Mouse (Mus musculus) liver, adult 2 months (tissue): ENCODE measurements around the gene Upk1a. TPM values are rescaled to one million over a fixed set of nuclear protein-coding genes. Genes with fewer than 3 reads are reported as not detected.
A peak's percentile ranks its signal among the peaks of the same experiment; 100 is the strongest.

ENCODE experiments used
- DNase-seq: peaks from one replicate; pipeline ENCODE4 v3.0.0-alpha.2; 2011; ENCODE audit warnings: low read depth, low spot score; ENCODE audit errors: extremely low read depth
- H3K27ac ChIP-seq: fragments of 200-500 bp; replicated peaks from 2 replicates; pipeline ENCODE4 v1.5.1; 2012; ENCODE audit warnings: low read depth, mild to moderate bottlenecking, control low read depth, inconsistent platforms, low read length; ENCODE audit not compliant: insufficient read depth
- H3K27me3 ChIP-seq: fragments of 200-500 bp; 2 replicates; pipeline ENCODE4 v1.6.1; 2012; ENCODE audit warnings: mild to moderate bottlenecking, moderate library complexity, low read length, inconsistent platforms; ENCODE audit not compliant: control insufficient read depth, insufficient read depth
- H3K36me3 ChIP-seq: fragments of 200-500 bp; 2 replicates; pipeline ENCODE4 v1.6.1; 2012; ENCODE audit warnings: low read length, inconsistent platforms; ENCODE audit not compliant: control insufficient read depth, insufficient read depth
- H3K4me1 ChIP-seq: fragments of 200-500 bp; 2 replicates; pipeline ENCODE4 v1.6.1; 2011; ENCODE audit warnings: low read length; ENCODE audit not compliant: control insufficient read depth, insufficient read depth
- H3K4me3 ChIP-seq: fragments of 200-500 bp; 2 replicates; pipeline ENCODE4 v1.5.1; 2011; ENCODE audit warnings: low read depth, mild to moderate bottlenecking, control low read depth, low read length, moderate library complexity; ENCODE audit not compliant: insufficient read depth
- H3K79me2 ChIP-seq: fragments of 200-500 bp; 2 replicates; pipeline ENCODE4 v1.6.1; 2012; ENCODE audit warnings: inconsistent platforms, mild to moderate bottlenecking, low read length, moderate library complexity; ENCODE audit not compliant: control insufficient read depth, insufficient read depth
- H3K9ac ChIP-seq: fragments of 200-500 bp; 2 replicates; pipeline ENCODE4 v1.6.1; 2012; ENCODE audit warnings: low read depth, mild to moderate bottlenecking, control low read depth, inconsistent platforms, low read length
- CTCF ChIP-seq: fragments of 200-500 bp; IDR thresholded peaks from 2 replicates; pipeline ENCODE4 v1.5.1; 2011; ENCODE audit warnings: low read depth, low read length, control low read depth
- POLR2A ChIP-seq: fragments of 200-500 bp; IDR thresholded peaks from 2 replicates; pipeline ENCODE4 v1.6.1; 2011; ENCODE audit warnings: low read length, control low read depth; ENCODE audit not compliant: insufficient read depth; ENCODE audit errors: extremely low read depth
- WGBS: fragments of 180-500 bp; shearing (Covaris S2); methylation state at CpG from one replicate; pipeline ENCODE4 v1.1.7; 2018; 5-methylcytosine and 5-hydroxymethylcytosine counted together
- polyA plus RNA-seq: library from polyadenylated mRNA; depleted of rRNA; stranded (reverse); fragments of >200 nt; gene quantifications from 2 replicates; pipeline ENCODE4 v1.2.3, GENCODE M21; 2012; rRNA removed
- total RNA-seq: library from RNA; depleted of rRNA; stranded (reverse); fragments of >200 nt; gene quantifications from 2 replicates; pipeline ENCODE4 v1.2.3, GENCODE M21; 2014; rRNA removed

The Upk1a gene
- total and polyA plus RNA-seq, 2 experiments, result 0.23 TPM; not detected in 1

DNA sequence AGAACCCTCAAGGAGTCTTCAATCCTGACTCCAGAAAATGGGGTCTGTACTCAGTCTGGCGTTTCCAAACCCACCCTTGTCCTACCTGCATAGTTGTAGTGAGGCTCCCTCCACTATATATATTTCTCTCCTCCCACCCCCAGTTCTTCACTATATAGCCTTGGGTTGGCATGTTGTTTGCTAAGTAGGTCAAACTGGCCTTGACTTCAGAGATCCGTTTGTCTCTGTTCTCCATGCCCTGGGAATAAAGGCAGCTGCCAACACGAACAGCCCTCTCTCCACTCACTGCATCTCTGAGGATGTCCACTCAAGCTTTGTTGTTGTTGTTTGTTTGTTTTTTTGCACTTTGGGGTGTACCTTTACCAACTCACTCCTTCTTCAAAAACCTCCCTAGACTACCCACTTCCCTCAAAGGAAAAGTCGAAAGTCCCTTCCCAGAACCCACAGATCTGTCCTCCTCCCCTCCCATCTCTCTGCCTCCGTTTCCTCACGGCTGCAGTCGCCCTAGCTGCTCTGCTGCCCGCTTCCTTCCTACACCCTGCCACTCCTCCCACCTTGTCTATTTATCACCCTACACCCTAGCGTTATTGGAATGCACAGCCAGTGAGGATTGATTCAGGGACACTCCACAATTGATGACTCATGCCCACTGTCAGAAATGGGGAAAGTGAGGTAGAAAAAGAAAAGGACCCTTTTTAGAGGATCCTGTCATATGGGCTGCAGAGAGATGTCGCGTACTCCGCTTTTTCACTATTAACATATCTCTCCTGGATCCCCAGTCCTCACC is 53.8 kb downstream of the Upk1a start:
- H3K27me3 ChIP-seq, result no peaks in the 10 kb centered on the region
- no peak for DNase-seq
- TF ChIP-seq POLR2A (no peak), CTCF (no peak)
- H3K27ac ChIP-seq, result peak overlapping the region; percentile 19
- peak overlapping the region; percentile 62 for H3K4me3 ChIP-seq
- peaks cover 11% of the 10 kb centered on the region for H3K4me1 ChIP-seq
- WGBS, result 5% methylated on average over 12 of the region's 12 CpGs
- peaks cover 5% of the 10 kb centered on the region; the same call in 1 of the 2 replicates for H3K36me3 ChIP-seq
- peak overlapping the region; percentile 74 for H3K9ac ChIP-seq
- no peaks in the 10 kb centered on the region for H3K79me2 ChIP-seq

DNA sequence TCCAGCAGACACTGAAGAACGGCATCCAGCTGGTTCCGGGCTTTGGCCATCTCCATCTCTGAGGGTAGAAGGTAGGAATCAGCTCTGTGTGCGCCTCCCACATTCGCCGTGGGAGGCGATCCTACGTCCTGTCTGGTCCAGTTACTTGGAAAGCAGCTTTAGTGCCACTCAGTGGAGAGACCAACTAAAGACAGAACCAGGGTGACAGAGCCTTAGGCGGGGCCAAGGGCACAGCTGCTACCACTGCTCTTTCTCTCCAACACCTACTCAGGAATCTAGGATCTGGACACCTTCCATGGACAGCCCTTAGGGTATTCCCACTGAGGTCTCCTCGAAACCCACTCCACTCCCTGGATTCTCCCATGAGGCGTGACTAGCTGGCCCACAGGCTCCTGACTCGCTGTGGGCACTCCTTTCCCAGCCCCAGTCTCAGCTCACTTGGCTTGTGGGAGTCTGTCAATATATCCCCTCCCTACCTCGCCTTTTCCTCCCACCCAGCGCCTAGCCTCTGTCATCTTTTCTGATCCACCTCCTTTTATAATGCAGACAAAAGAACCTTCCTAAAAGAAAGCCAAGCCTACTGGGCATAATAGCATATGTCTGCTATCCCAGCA is 54.6 kb downstream of the Upk1a start:
- no peak overlapping the region for H3K4me3 ChIP-seq
- no peak for DNase-seq
- H3K79me2 ChIP-seq, result no peaks in the 10 kb centered on the region
- H3K36me3 ChIP-seq, result peaks cover 5% of the 10 kb centered on the region; the same call in 1 of the 2 replicates
- no peaks in the 10 kb centered on the region for H3K27me3 ChIP-seq
- H3K4me1 ChIP-seq, result peaks cover 14% of the 10 kb centered on the region; the same call in 1 of the 2 replicates
- TF ChIP-seq POLR2A, result no peak
- TF ChIP-seq CTCF, result no peak
- WGBS, result 94% methylated on average over 13 of the region's 13 CpGs
- no peak overlapping the region for H3K9ac ChIP-seq
- no peak overlapping the region for H3K27ac ChIP-seq

DNA sequence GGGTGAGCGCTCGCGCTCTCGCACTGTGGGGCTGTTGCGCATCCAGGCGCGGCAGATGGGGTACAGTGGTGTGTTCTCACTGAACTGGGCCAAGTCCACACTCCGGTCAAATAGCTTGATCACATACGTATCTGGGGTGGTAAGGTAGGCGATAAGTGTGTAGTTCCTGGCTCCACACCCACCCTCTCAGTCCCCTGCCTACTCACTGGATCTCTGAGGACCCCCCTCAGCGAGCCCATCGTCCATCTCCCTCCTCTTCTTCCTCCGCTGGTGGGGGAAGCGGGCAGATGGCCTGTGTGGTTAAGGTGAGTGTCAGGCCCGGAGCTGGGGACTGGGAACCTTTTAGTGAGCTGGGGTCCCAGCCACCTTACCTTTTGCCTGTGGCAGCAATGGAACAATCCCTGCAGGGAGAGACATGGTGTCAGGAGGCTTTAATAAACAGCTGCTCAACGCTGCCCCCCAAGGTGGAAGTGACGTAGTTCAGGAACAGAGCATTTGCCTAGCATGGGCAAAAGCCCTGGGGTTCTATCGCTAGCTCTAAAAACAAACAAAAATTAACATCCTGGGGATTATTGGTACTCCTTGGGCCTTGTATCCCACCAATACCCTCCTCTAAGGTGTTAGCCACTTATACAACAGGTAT is 55.6 kb downstream of the Upk1a start:
- TF ChIP-seq CTCF (peak; percentile 18; the same call in 1 of the 2 replicates), POLR2A (no peak)
- no peak overlapping the region for H3K4me3 ChIP-seq
- DNase-seq, result no peak
- H3K27me3 ChIP-seq, result no peaks in the 10 kb centered on the region
- no peak overlapping the region for H3K9ac ChIP-seq
- H3K27ac ChIP-seq, result no peak overlapping the region
- WGBS, result 95% methylated on average over 18 of the region's 18 CpGs
- H3K4me1 ChIP-seq, result peaks cover 13% of the 10 kb centered on the region; the same call in 1 of the 2 replicates
- no peaks in the 10 kb centered on the region for H3K79me2 ChIP-seq
- peaks cover 5% of the 10 kb centered on the region; the same call in 1 of the 2 replicates for H3K36me3 ChIP-seq

DNA sequence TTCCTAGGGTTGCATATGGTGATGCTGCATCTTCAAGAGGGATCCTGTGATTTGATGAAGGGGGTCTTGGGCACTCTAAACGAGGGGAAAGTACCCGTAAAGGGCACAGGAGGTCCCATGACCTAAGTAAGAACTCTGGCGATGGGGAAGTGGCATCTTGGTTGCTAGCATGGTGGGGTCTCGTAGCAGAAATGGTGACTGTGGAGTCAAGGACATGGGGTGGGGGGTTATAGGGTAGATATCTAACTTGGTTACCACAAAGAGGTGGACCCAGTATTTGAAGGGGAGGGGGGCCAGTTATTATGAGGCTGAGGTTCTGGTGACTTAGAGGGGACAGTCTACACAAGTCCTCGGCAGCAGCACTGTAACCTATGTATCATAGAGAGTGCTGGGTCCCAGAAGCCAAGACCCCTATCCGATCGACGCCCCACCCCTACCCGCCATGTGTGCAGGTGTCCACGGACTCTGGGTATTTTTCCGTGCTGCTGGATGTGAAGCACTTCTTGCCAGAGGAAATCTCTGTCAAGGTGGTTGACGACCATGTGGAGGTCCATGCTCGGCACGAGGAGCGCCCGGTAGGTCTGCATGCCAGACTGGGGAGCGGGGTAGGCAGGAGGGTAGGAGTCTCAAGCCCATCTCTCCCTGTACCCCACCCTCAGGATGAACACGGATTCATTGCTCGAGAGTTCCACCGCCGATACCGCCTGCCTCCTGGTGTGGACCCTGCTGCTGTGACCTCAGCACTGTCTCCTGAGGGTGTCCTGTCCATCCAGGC is 58.6 kb downstream of the Upk1a start:
- Histone ChIP-seq H3K4me3 (no peak overlapping the region), H3K36me3 (peaks cover 5% of the 10 kb centered on the region; the same call in 1 of the 2 replicates), H3K79me2 (no peaks in the 10 kb centered on the region), H3K4me1 (peaks cover 9% of the 10 kb centered on the region; the same call in 1 of the 2 replicates), H3K9ac (0 out of 2 replicates have a peak overlapping the region, but pooled peaks have one; percentile 84), H3K27me3 (no peaks in the 10 kb centered on the region), H3K27ac (no peak overlapping the region)
- no peak for DNase-seq
- no peak for TF ChIP-seq POLR2A
- TF ChIP-seq CTCF, result no peak
- 88% methylated on average over 22 of the region's 22 CpGs for whole genome bisulfite sequencing

Other genes starting within 250 kb of the Upk1a start
Only the 30 nearest of the 32 such genes appear.
- gene Tyrobp, start 199.1 kb downstream of the Upk1a start, total RNA-seq, result 46.1 and 57.6 TPM in 2 replicates
- 48.1 and 86.4 TPM in 2 replicates for gene Tyrobp, start 199.1 kb downstream of the Upk1a start, polyA plus RNA-seq
- gene Hcst, start 193.0 kb downstream of the Upk1a start, total RNA-seq, result 1.9 and 2.1 TPM in 2 replicates
- 3.3 and 5.0 TPM in 2 replicates for gene Hcst, start 193.0 kb downstream of the Upk1a start, polyA plus RNA-seq
- gene Nfkbid, start 191.1 kb downstream of the Upk1a start, total RNA-seq, result 0.55 and 1.0 TPM in 2 replicates
- gene Nfkbid, start 191.1 kb downstream of the Upk1a start, polyA plus RNA-seq, result 0.52 and 0.92 TPM in 2 replicates
- gene Aplp1, start 167.3 kb downstream of the Upk1a start, total RNA-seq, result 0.18 and 0.74 TPM in 2 replicates
- gene Aplp1, start 167.3 kb downstream of the Upk1a start, polyA plus RNA-seq, result 0.65 and 0.70 TPM in 2 replicates
- not detected in 2 replicates for gene Kirrel2, start 155.2 kb downstream of the Upk1a start, total RNA-seq
- not detected in 2 replicates for gene Kirrel2, start 155.2 kb downstream of the Upk1a start, polyA plus RNA-seq
- gene Nphs1, start 154.5 kb downstream of the Upk1a start, total RNA-seq, result under 0.01 TPM in 1 of 2 replicates, not detected in the other
- not detected in 2 replicates for gene Nphs1, start 154.5 kb downstream of the Upk1a start, polyA plus RNA-seq
- 220 and 232 TPM in 2 replicates for gene Prodh2, start 119.2 kb downstream of the Upk1a start, total RNA-seq
- 416 and 432 TPM in 2 replicates for gene Prodh2, start 119.2 kb downstream of the Upk1a start, polyA plus RNA-seq
- gene Arhgap33, start 77.8 kb downstream of the Upk1a start, total RNA-seq, result 0.07 and 0.37 TPM in 2 replicates
- 0.72 and 1.2 TPM in 2 replicates for gene Arhgap33, start 77.8 kb downstream of the Upk1a start, polyA plus RNA-seq
- 2.2 and 2.5 TPM in 2 replicates for gene Hspb6, start 60.7 kb downstream of the Upk1a start, total RNA-seq
- gene Hspb6, start 60.7 kb downstream of the Upk1a start, polyA plus RNA-seq, result 22.5 and 29.2 TPM in 2 replicates
- 1.6 and 2.3 TPM in 2 replicates for gene Proser3, start 60.5 kb downstream of the Upk1a start, total RNA-seq
- gene Proser3, start 60.5 kb downstream of the Upk1a start, polyA plus RNA-seq, result 3.2 and 4.5 TPM in 2 replicates
- gene Lin37, start 53.0 kb downstream of the Upk1a start, total RNA-seq, result 2.7 and 4.0 TPM in 2 replicates
- gene Lin37, start 53.0 kb downstream of the Upk1a start, polyA plus RNA-seq, result 18.8 and 22.4 TPM in 2 replicates
- gene U2af1l4, start 49.5 kb downstream of the Upk1a start, total RNA-seq, result 12.4 and 16.2 TPM in 2 replicates
- gene U2af1l4, start 49.5 kb downstream of the Upk1a start, polyA plus RNA-seq, result 31.3 and 34.6 TPM in 2 replicates
- 1.9 and 2.8 TPM in 2 replicates for gene Gm49396, start 49.5 kb downstream of the Upk1a start, total RNA-seq
- gene Gm49396, start 49.5 kb downstream of the Upk1a start, polyA plus RNA-seq, result 0.70 and 0.91 TPM in 2 replicates
- gene Psenen, start 49.2 kb downstream of the Upk1a start, total RNA-seq, result 34.9 and 38.0 TPM in 2 replicates
- gene Psenen, start 49.2 kb downstream of the Upk1a start, polyA plus RNA-seq, result 126 and 149 TPM in 2 replicates
- 0.55 TPM in 1 of 2 replicates, not detected in the other for gene Igflr1, start 47.4 kb downstream of the Upk1a start, total RNA-seq
- 2.3 and 4.2 TPM in 2 replicates for gene Igflr1, start 47.4 kb downstream of the Upk1a start, polyA plus RNA-seq
- 3.4 and 5.0 TPM in 2 replicates for gene Kmt2b, start 24.1 kb downstream of the Upk1a start, total RNA-seq
- gene Kmt2b, start 24.1 kb downstream of the Upk1a start, polyA plus RNA-seq, result 12.1 and 19.2 TPM in 2 replicates
- gene Zbtb32, start 13.9 kb downstream of the Upk1a start, total RNA-seq, result 0.18 and 0.87 TPM in 2 replicates
- gene Zbtb32, start 13.9 kb downstream of the Upk1a start, polyA plus RNA-seq, result 0.58 and 0.61 TPM in 2 replicates
- gene Cox6b1, start 13.3 kb upstream of the Upk1a start, total RNA-seq, result 640 and 781 TPM in 2 replicates
- gene Cox6b1, start 13.3 kb upstream of the Upk1a start, polyA plus RNA-seq, result 399 and 416 TPM in 2 replicates
- gene Etv2, start 23.0 kb upstream of the Upk1a start, total RNA-seq, result 0.18 TPM in 1 of 2 replicates, not detected in the other
- gene Etv2, start 23.0 kb upstream of the Upk1a start, polyA plus RNA-seq, result not detected in 2 replicates
- 17.1 and 20.7 TPM in 2 replicates for gene Rbm42, start 37.5 kb upstream of the Upk1a start, total RNA-seq
- gene Rbm42, start 37.5 kb upstream of the Upk1a start, polyA plus RNA-seq, result 35.8 and 36.7 TPM in 2 replicates
- 4.6 and 4.7 TPM in 2 replicates for gene Haus5, start 52.1 kb upstream of the Upk1a start, total RNA-seq
- gene Haus5, start 52.1 kb upstream of the Upk1a start, polyA plus RNA-seq, result 3.7 and 5.3 TPM in 2 replicates
- not detected in 2 replicates for gene Pmis2, start 58.8 kb upstream of the Upk1a start, total RNA-seq
- gene Pmis2, start 58.8 kb upstream of the Upk1a start, polyA plus RNA-seq, result not detected in 2 replicates
- gene 2200002J24Rik, start 86.1 kb upstream of the Upk1a start, total RNA-seq, result 0.34 TPM in 1 of 2 replicates, not detected in the other
- gene 2200002J24Rik, start 86.1 kb upstream of the Upk1a start, polyA plus RNA-seq, result not detected in 2 replicates
- 2.6 and 4.4 TPM in 2 replicates for gene Atp4a, start 99.4 kb upstream of the Upk1a start, total RNA-seq
- gene Atp4a, start 99.4 kb upstream of the Upk1a start, polyA plus RNA-seq, result 1.3 and 4.2 TPM in 2 replicates
- gene Tmem147, start 116.7 kb upstream of the Upk1a start, total RNA-seq, result 124 and 146 TPM in 2 replicates
- 248 and 335 TPM in 2 replicates for gene Tmem147, start 116.7 kb upstream of the Upk1a start, polyA plus RNA-seq
- gene Gapdhs, start 130.8 kb upstream of the Upk1a start, total RNA-seq, result not detected in 2 replicates
- gene Gapdhs, start 130.8 kb upstream of the Upk1a start, polyA plus RNA-seq, result 0.50 and 1.3 TPM in 2 replicates
- gene Sbsn, start 138.6 kb upstream of the Upk1a start, total RNA-seq, result 0.46 and 0.60 TPM in 2 replicates
- gene Sbsn, start 138.6 kb upstream of the Upk1a start, polyA plus RNA-seq, result 0.33 and 0.41 TPM in 2 replicates
- gene Dmkn, start 150.9 kb upstream of the Upk1a start, total RNA-seq, result not detected in 2 replicates
- gene Dmkn, start 150.9 kb upstream of the Upk1a start, polyA plus RNA-seq, result 0.44 TPM in 1 of 2 replicates, not detected in the other
- gene Krtdap, start 175.0 kb upstream of the Upk1a start, total RNA-seq, result not detected in 2 replicates
- gene Krtdap, start 175.0 kb upstream of the Upk1a start, polyA plus RNA-seq, result not detected in 2 replicates
- gene Ffar2, start 210.9 kb upstream of the Upk1a start, total RNA-seq, result 0.09 and 0.13 TPM in 2 replicates
- gene Ffar2, start 210.9 kb upstream of the Upk1a start, polyA plus RNA-seq, result 0.04 TPM in 1 of 2 replicates, not detected in the other